Mouse (Mus musculus): ENCODE measurements around the gene Grhl3. TPM values are rescaled to one million over a fixed set of nuclear protein-coding genes. Genes with fewer than 3 reads are reported as not detected.
A peak's percentile ranks its signal among the peaks of the same experiment; 100 is the strongest.

Gene Grhl3
- total RNA-seq, 4 experiments from 2014 or later: 1.1 to 1.8 (median 1.5) TPM

GRCm38 (mm10) chr4:135575365-135576140 lies 2.1 kb upstream of the Grhl3 start:
- no peak for DNase-seq (ENCODE audit: low spot score in 2 of 2)

- no peak for DNase-seq (ENCODE audit: low spot score in 2 of 2)
These were observed 1.2 kb downstream of the Grhl3 start for GRCm38 (mm10) chr4:135572276-135572675.

DNA sequence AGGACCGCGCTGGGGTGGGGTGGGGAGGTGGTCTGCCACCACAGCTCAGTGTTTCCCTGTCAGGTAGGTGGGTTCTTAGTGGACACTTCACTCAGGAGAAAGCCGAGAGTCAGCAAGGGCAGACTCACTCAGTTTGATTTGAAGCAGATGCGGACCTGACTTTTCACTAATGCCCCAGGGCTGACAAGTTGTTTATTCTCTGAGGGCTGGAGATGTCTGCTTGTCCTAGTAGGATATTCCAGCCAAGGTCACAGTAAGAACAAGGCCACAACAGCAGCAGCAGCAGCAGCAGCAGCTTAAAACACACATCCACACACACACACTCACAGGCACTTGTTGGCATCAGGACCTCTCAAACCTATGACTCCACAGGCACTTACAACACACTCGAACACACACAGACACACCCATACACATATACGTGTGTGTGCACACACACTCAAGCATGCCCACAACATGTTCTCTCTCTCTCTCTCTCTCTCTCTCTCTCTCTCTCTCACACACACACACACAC lies 2.3 kb downstream of the Grhl3 start:
- no peak for DNase-seq (ENCODE audit: low spot score in 2 of 2)

GRCm38 (mm10) chr4:135570152-135571036 lies 3.0 kb downstream of the Grhl3 start:
- DNase-seq (ENCODE audit: low spot score in 2 of 2): no peak

DNA sequence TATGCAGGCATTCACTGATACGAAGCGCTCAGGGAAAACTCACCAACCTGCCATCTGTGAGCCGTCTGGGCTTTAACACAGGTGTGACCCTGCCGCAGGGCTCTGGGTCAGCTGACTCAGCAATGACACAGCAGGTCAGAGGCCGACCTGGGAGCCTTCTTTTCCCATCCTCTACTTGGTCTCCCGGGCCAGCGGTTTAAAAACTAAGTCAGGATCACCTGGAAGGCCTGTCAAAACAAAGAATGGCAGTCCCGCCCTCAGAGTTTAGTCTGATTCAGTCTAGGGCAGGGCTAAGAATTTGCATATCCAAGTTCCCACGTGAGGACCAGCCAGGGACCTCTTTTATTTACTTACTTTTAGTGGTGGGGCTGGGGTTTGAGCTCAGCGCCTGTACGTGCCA lies 4.2 kb downstream of the Grhl3 start:
- DNase-seq (ENCODE audit: low spot score in 2 of 2): no peak

GRCm38 (mm10) chr4:135567484-135567883 lies 5.9 kb downstream of the Grhl3 start:
- no peak for DNase-seq (ENCODE audit: low spot score in 2 of 2)

DNA sequence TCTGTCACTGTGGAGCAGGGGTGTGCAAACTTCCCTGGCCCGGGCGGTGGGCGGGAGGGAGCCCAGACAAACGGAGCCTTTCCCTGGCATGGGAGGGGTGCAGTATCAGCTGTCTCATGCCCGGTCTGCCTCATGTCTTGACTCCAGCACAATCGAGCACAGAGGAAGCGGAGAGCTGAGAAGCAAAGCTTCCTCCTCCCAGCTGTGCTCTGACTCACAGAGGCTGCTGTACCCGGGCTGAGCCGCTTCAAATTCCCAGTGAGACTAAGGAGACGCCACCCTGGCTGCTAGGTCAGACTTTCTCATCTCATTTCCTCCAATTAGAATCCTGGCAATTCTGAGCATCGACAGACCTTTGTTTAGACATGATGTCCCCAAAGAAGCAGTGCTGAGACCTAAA lies 6.4 kb downstream of the Grhl3 start:
- peak in 1 of 2 experiments; percentile 22 for DNase-seq (ENCODE audit: low spot score in 2 of 2)

DNA sequence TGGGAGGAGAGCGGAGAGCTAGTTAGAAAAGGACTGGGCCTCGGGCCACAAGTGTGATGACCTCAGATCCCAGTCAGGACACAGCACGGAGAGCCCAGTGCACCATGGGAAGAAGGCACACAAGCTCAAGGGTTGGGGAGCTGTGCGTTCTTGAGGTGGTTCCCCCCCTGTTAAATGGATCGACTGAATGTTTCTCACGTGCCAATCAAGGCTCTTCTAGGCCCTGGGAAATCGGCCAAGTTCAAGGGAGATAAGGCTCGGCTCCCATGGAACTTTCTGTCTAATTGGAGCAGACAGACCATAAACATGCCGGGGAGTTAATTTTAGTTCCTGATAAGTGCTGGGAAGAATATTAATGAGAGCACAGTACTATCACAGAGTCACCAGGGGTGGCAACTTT lies 8.0 kb downstream of the Grhl3 start:
- DNase-seq (ENCODE audit: low spot score in 2 of 2): no peak

GRCm38 (mm10) chr4:135563794-135564193 lies 9.6 kb downstream of the Grhl3 start:
- DNase-seq (ENCODE audit: low spot score in 2 of 2): no peak

DNA sequence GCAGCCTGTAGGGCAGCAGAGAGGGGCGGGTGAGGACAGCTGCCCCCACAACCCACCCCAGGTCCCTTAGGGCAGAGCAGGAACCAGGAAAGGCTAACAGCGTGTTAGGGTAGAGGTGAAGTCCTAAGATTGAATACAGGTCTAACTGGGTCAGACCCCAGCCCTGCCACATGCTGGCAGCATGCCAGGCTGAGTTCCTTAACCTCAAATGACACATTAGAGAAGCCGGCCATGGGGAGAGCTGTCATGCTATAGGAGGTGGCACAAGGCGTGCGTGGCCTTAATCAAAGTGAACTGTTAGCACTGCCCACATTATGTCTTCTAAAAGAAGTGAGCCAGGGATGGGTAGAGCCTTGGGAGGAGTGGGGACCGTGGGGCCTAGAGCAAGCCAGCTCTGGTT lies 24.1 kb downstream of the Grhl3 start:
- no peak for DNase-seq (ENCODE audit: low spot score in 2 of 2)

DNA sequence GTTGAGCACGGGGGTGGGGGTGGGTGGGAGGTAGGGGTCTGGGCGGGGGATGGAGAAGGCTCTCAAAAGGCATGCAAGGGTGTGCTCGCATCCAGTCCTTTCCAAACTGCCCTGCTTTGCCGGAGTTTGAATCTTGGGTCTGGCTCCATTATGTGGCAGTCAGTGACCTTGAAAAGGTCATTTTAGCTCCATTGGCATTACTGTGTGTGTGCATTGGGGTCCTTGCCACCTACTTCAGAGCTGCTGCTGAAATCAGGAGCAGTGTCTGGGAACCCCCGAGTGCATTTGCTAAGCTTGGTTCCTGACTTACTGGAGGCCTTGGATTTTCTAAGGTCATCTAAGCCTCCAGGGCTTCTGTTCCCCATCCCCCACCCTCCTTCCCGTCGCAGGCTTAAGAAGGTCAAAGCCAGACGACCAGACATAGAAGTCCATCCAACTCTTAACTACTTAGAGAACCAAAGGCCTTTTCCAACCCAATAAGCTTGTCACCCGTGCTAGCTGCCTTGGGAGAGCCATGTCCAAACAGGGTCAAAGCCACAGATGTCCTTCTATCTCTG lies 24.8 kb downstream of the Grhl3 start:
- DNase-seq (ENCODE audit: low spot score in 2 of 2): no peak

DNA sequence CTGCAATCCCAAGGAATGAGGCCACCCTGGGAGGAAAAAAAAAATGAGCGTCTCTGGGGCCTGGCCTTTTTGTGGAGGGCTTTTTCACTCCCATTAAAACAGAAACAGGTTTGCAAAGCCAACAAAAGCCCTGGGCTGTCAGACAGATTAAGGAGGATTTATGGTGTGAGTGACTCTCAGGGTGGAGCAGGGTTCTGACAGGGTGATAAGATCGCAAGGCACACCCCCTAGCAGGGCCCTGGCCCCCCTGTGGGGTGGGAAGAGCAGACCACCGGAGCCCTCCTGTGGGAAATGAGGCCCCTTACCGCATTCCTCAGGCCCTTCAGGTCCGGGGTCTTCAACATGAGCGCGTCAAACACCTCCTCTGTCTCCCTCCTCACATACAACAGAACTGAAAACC lies 25.3 kb downstream of the Grhl3 start:
- no peak for DNase-seq (ENCODE audit: low spot score in 2 of 2)

GRCm38 (mm10) chr4:135547551-135547950 lies 25.9 kb downstream of the Grhl3 start:
- DNase-seq (ENCODE audit: low spot score in 2 of 2): no peak

DNA sequence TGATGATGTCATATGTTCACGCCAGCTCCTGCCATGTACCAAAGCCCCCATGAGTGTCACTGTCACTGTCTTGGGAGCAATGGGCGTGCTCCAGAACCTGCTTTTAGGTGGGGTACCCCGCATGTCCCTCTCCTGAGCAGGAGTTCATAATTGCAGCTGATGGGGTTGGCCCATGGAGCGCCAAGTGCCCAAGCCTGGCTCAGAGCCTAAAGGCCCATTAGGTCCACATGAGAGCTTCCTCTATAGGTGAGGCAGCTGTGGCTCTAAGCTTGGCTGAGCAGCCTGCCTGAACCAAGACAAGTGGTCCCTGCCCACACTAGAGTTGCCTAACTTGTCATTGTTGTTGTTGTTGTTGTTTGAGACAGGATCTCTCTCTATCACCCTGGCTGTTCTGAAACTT lies 26.6 kb downstream of the Grhl3 start:
- no peak for DNase-seq (ENCODE audit: low spot score in 2 of 2)

- DNase-seq (ENCODE audit: low spot score in 2 of 2): no peak
These were observed 27.4 kb downstream of the Grhl3 start for GRCm38 (mm10) chr4:135546008-135546407.

- no peak for DNase-seq (ENCODE audit: low spot score in 2 of 2)
These were observed 28.3 kb downstream of the Grhl3 start for GRCm38 (mm10) chr4:135545080-135545511.

GRCm38 (mm10) chr4:135544284-135544683 lies 29.1 kb downstream of the Grhl3 start:
- DNase-seq (ENCODE audit: low spot score in 2 of 2): no peak

- no peak for DNase-seq (ENCODE audit: low spot score in 2 of 2)
These were observed 33.4 kb downstream of the Grhl3 start for GRCm38 (mm10) chr4:135540057-135540456.

DNA sequence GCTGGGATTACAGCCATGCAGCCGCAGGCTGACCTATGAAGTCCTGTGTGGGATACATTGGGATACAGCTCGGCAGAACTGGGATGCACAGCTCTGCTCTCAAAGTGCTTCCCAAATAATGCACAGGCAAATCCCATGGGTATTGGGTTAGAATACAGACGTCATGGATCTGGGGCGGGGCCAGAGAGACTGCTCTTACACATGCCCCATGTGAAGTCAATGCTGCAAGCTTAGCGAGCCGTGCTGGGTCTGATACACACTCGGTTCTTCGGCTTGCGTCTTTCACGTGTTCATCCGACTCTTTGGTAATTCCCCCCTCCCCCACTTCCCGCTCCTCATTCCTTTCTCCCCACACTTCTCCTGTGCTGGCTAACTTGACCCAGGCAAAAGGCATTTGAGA lies 34.4 kb downstream of the Grhl3 start:
- DNase-seq (ENCODE audit: low spot score in 2 of 2): no peak

- DNase-seq (ENCODE audit: low spot score in 2 of 2): no peak
These were observed 38.4 kb downstream of the Grhl3 start for GRCm38 (mm10) chr4:135535021-135535420.

DNA sequence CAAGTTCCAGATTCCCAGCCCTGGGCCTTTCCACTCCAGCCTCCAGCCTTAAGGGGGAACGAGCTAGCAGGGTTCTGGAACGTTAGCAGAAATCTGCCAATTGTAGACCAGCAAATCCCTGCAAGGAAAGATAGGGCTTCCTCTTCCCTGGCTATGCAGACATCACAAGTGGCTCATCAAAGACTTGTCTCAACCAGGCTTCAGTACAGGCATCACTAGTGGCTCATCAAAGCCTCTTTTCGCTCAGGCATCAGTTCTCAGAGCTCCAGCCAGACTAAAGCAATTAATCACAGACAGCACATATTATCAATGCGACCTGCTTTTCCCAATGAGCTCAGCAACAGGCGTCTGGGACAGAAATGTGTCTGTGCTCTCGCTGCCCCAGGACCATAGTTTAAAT lies 40.4 kb downstream of the Grhl3 start:
- no peak for DNase-seq (ENCODE audit: low spot score in 2 of 2)
